Mouse (Mus musculus) erythroid progenitor cell, adult 5-6 weeks (primary cell): ENCODE results near the gene Erich3. TPM values are rescaled to one million over a fixed set of nuclear protein-coding genes. Genes with fewer than 3 reads are reported as not detected.

Experiments used
- ATAC-seq: replicated peaks from 2 replicates; pipeline ENCODE4 v1.8.0; 2016; ENCODE audit warnings: moderate number of reproducible peaks, mild to moderate bottlenecking, moderate TSS enrichment, inconsistent platforms; ENCODE audit not compliant: poor library complexity, low FRiP score, severe bottlenecking
- total RNA-seq, 2 experiments: library from RNA; stranded (forward) in 1 of 2; stranded (reverse) in 1 of 2; fragments of 150-400 nt in 1 of 2; fragments of 186-747, 209-891 nt in 1 of 2; gene quantifications; 2 replicates each; pipeline versions ENCODE4 v1.2.3 to v1.2.4; 2015 to 2017; ENCODE audit warnings: low replicate concordance in 2 of 2

Gene Erich3
- total RNA-seq, 2 experiments from 2014 or later, result not detected

- ATAC-seq, result no peak
These were observed 6.9 kb downstream of the Erich3 start for GRCm38 (mm10) chr3:154670584-154670983.

- ATAC-seq, result no peak
These were observed 7.4 kb downstream of the Erich3 start for GRCm38 (mm10) chr3:154671013-154671412.

- no peak for ATAC-seq
These were observed 9.7 kb downstream of the Erich3 start for GRCm38 (mm10) chr3:154673326-154673725.

- ATAC-seq, result no peak
These were observed 18.9 kb downstream of the Erich3 start for GRCm38 (mm10) chr3:154682570-154682969.

GRCm38 (mm10) chr3:154683667-154684066, 20.0 kb downstream of the Erich3 start:
- no peak for ATAC-seq

GRCm38 (mm10) chr3:154690260-154690659, 26.6 kb downstream of the Erich3 start:
- no peak for ATAC-seq

GRCm38 (mm10) chr3:154691897-154692571, 28.4 kb downstream of the Erich3 start:
- ATAC-seq, result no peak

GRCm38 (mm10) chr3:154692572-154692922, 28.9 kb downstream of the Erich3 start:
- no peak for ATAC-seq

GRCm38 (mm10) chr3:154693902-154694301, 30.2 kb downstream of the Erich3 start:
- no peak for ATAC-seq

- no peak for ATAC-seq
These were observed 33.0 kb downstream of the Erich3 start for GRCm38 (mm10) chr3:154696611-154697010.

- ATAC-seq, result no peak
These were observed 35.2 kb downstream of the Erich3 start for GRCm38 (mm10) chr3:154698907-154699306.

- no peak for ATAC-seq
These were observed 36.6 kb downstream of the Erich3 start for GRCm38 (mm10) chr3:154700296-154700695.

GRCm38 (mm10) chr3:154700735-154701134, 37.1 kb downstream of the Erich3 start:
- no peak for ATAC-seq

- no peak for ATAC-seq
These were observed 41.1 kb downstream of the Erich3 start for GRCm38 (mm10) chr3:154704755-154705154.

- no peak for ATAC-seq
These were observed 44.5 kb downstream of the Erich3 start for GRCm38 (mm10) chr3:154708150-154708549.

GRCm38 (mm10) chr3:154723198-154723597, 59.5 kb downstream of the Erich3 start:
- no peak for ATAC-seq

- no peak for ATAC-seq
These were observed 67.8 kb downstream of the Erich3 start for GRCm38 (mm10) chr3:154731431-154731830.

- ATAC-seq, result no peak
These were observed 77.8 kb downstream of the Erich3 start for GRCm38 (mm10) chr3:154741496-154741895.

- no peak for ATAC-seq
These were observed 79.3 kb downstream of the Erich3 start for GRCm38 (mm10) chr3:154742927-154743326.

- ATAC-seq, result no peak
These were observed 80.7 kb downstream of the Erich3 start for GRCm38 (mm10) chr3:154744317-154744716.

- no peak for ATAC-seq
These were observed 90.8 kb downstream of the Erich3 start for GRCm38 (mm10) chr3:154754505-154754904.

- no peak for ATAC-seq
These were observed 91.6 kb downstream of the Erich3 start for GRCm38 (mm10) chr3:154755225-154755624.
